ENCODE assay signal across 28 mouse cellular contexts in genomic region chr17:4250476-4250875, GRCm38 (mm10).
"Had no signal": no experiment of that assay in that cellular context is flagged by ENCODE, and none has a peak within 500 bp of the region (broad histone marks: within the 10 kb centered on the region; RNA-seq: fewer than 3 reads in every experiment).

No protein-coding gene starts in this region.

- H3K9me3 ChIP-seq: embryonic facial prominence, embryonic 10.5 days; embryonic facial prominence, embryonic 12.5 days; embryonic facial prominence, embryonic 13.5 days; embryonic facial prominence, embryonic 15.5 days; forebrain, embryonic 10.5 days; forebrain, embryonic 12.5 days; forebrain, embryonic 13.5 days; forebrain, embryonic 15.5 days had no signal

- H3K27me3 ChIP-seq: embryonic facial prominence, embryonic 12.5 days; embryonic facial prominence, embryonic 13.5 days; embryonic facial prominence, embryonic 15.5 days; forebrain, embryonic 12.5 days; forebrain, embryonic 13.5 days; forebrain, embryonic 15.5 days had no signal

- H3K27ac ChIP-seq: embryonic facial prominence, embryonic 10.5 days; embryonic facial prominence, embryonic 12.5 days; embryonic facial prominence, embryonic 13.5 days; embryonic facial prominence, embryonic 15.5 days; forebrain, embryonic 10.5 days; forebrain, embryonic 12.5 days; forebrain, embryonic 13.5 days; forebrain, embryonic 15.5 days; gastrocnemius, adult 2 months had no signal

- ATAC-seq: forebrain, embryonic 13.5 days; forebrain, embryonic 14.5 days; forebrain, embryonic 15.5 days; forebrain, embryonic 16.5 days; forebrain, postnatal 0 days had no signal

- DNase-seq: cerebellum, adult 2 months; cerebellum, adult 8-10 months; cerebellum, adult 9-10 months; cerebellum, adult 9-11 months; cerebellum, postnatal 10 days; cerebellum, postnatal 14 days; cerebellum, postnatal 25 days; cerebellum, postnatal 36 days; embryo, embryonic 11 days; forebrain, postnatal 0 days; gastrocnemius, adult 2 months; gastrocnemius, postnatal 10 days; gastrocnemius, postnatal 14 days; gastrocnemius, postnatal 25 days; gastrocnemius, postnatal 36 days; heart, adult 11 months; heart, adult 18-20 months had no signal

- H3K9ac ChIP-seq: embryonic facial prominence, embryonic 12.5 days; embryonic facial prominence, embryonic 13.5 days; embryonic facial prominence, embryonic 15.5 days; forebrain, embryonic 12.5 days; forebrain, embryonic 13.5 days; forebrain, embryonic 15.5 days; forebrain, postnatal 0 days had no signal

- H3K36me3 ChIP-seq: embryonic facial prominence, embryonic 10.5 days; embryonic facial prominence, embryonic 12.5 days; embryonic facial prominence, embryonic 13.5 days; embryonic facial prominence, embryonic 15.5 days; forebrain, embryonic 10.5 days; forebrain, embryonic 12.5 days; forebrain, embryonic 15.5 days had no signal

- H3K4me2 ChIP-seq: embryonic facial prominence, embryonic 12.5 days; embryonic facial prominence, embryonic 13.5 days; embryonic facial prominence, embryonic 15.5 days; forebrain, embryonic 12.5 days; forebrain, embryonic 13.5 days; forebrain, embryonic 15.5 days had no signal

- H3K4me3 ChIP-seq: embryonic facial prominence, embryonic 10.5 days; embryonic facial prominence, embryonic 12.5 days; embryonic facial prominence, embryonic 13.5 days; embryonic facial prominence, embryonic 15.5 days; erythroblast, embryonic 14.5 days; forebrain, embryonic 10.5 days; forebrain, embryonic 12.5 days; forebrain, embryonic 13.5 days; forebrain, embryonic 15.5 days; gastrocnemius, adult 2 months had no signal

- H3K4me1 ChIP-seq: embryonic facial prominence, embryonic 10.5 days; embryonic facial prominence, embryonic 12.5 days; embryonic facial prominence, embryonic 13.5 days; embryonic facial prominence, embryonic 15.5 days; forebrain, embryonic 10.5 days; forebrain, embryonic 12.5 days; forebrain, embryonic 13.5 days; forebrain, embryonic 15.5 days had no signal
